Comparison of ENCODE assay signal across 19 mouse cellular contexts in the genomic region with DNA sequence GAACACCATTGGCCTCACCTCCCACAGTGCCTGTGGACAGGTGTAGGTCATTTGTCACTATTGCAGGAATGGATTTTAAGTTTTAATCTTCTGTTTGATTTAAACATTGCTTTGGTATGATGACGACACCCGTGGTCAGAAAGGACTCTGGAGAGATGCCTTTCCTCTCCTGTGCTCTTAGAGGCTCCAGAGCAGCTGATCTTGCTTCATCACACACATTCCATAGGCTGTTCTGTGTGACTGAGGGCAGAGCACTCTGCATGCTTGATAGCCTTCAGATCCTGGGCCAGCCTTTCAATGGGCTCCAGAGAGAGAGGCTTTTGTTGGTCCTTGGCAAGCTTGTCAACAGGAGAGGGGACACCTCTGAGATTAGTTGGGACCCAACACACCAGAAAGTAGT. TPM values are rescaled to one million over a fixed set of nuclear protein-coding genes. Genes with fewer than 3 reads are reported as not detected.
A peak's percentile ranks its signal among the peaks of the same experiment; 100 is the strongest.
DNase-seq lines count a peak whose midpoint lies in the region; ATAC-seq lines count a peak whose summit lies in the region.
"Had no signal": no experiment of that assay in that cellular context is flagged by ENCODE, and none has a peak within 500 bp of the region (broad histone marks: within the 10 kb centered on the region; RNA-seq: fewer than 3 reads in every experiment).

No protein-coding gene starts in this region.

- ATAC-seq in heart, embryonic 11.5 days (replicated peaks; ENCODE audit: insufficient number of reproducible peaks, low FRiP score, low TSS enrichment), result no peak
- ATAC-seq: forebrain, embryonic 15.5 days; intestine, embryonic 15.5 days had no signal

- no peak overlapping the region for H3K27ac ChIP-seq in heart, embryonic 11.5 days (ENCODE audit: low read depth, low read length)
- H3K27ac ChIP-seq: embryonic facial prominence, embryonic 12.5 days; forebrain, embryonic 15.5 days; heart, embryonic 10.5 days; hindbrain, embryonic 10.5 days; hindbrain, embryonic 14.5 days; intestine, embryonic 15.5 days had no signal

- no peaks in the 10 kb centered on the region for H3K4me1 ChIP-seq in heart, embryonic 11.5 days (ENCODE audit: control insufficient read depth, insufficient read depth, low read length)
- H3K4me1 ChIP-seq: embryonic facial prominence, embryonic 12.5 days; forebrain, embryonic 15.5 days; hindbrain, embryonic 10.5 days; intestine, embryonic 15.5 days had no signal

- H3K36me3 ChIP-seq in heart, embryonic 11.5 days (ENCODE audit: control insufficient read depth, insufficient read depth, low read length), result no peaks in the 10 kb centered on the region
- H3K36me3 ChIP-seq: embryonic facial prominence, embryonic 12.5 days; forebrain, embryonic 15.5 days; heart, embryonic 10.5 days; hindbrain, embryonic 10.5 days; intestine, embryonic 15.5 days had no signal

- H3K9ac ChIP-seq in heart, embryonic 11.5 days (ENCODE audit: low read depth, low read length), result no peak overlapping the region
- H3K9ac ChIP-seq: embryonic facial prominence, embryonic 12.5 days; forebrain, embryonic 15.5 days; hindbrain, embryonic 14.5 days; intestine, embryonic 15.5 days had no signal

- WGBS in heart, embryonic 11.5 days (ENCODE audit: insufficient replicate concordance), result 44% methylated on average over 2 of the region's 2 CpGs

- no peaks in the 10 kb centered on the region for H3K9me3 ChIP-seq in heart, embryonic 11.5 days (replicated peaks; ENCODE audit: control insufficient read depth, low read length)
- H3K9me3 ChIP-seq: embryonic facial prominence, embryonic 12.5 days; forebrain, embryonic 15.5 days; heart, embryonic 10.5 days; hindbrain, embryonic 10.5 days; intestine, embryonic 15.5 days had no signal

- DNase-seq in heart, adult 11 months, result peak; percentile 76
- DNase-seq in R1 (ENCODE audit: low read depth, low spot score), result peak; percentile 42
- peak; percentile 22 for DNase-seq in lung, postnatal 10 days
- no peak for DNase-seq in kidney, postnatal 10 days
- no peak for DNase-seq in kidney, adult 8-10 months
- no peak for DNase-seq in gastrocnemius, postnatal 4 days (ENCODE audit: low spot score in 2 of 2)
- DNase-seq: adrenal gland, postnatal 14 days; cerebellum, adult 11-12 months; cerebellum, adult 9-10 months; cerebellum, postnatal 25 days; gastrocnemius, postnatal 10 days had no signal

- no peak overlapping the region for H3K4me2 ChIP-seq in heart, embryonic 11.5 days
- H3K4me2 ChIP-seq: embryonic facial prominence, embryonic 12.5 days; forebrain, embryonic 15.5 days; hindbrain, embryonic 14.5 days; intestine, embryonic 15.5 days had no signal

- H3K27me3 ChIP-seq in heart, embryonic 11.5 days (ENCODE audit: control insufficient read depth, insufficient read depth, low read length), result no peaks in the 10 kb centered on the region
- H3K27me3 ChIP-seq: CH12.LX; embryonic facial prominence, embryonic 12.5 days; forebrain, embryonic 15.5 days; intestine, embryonic 15.5 days had no signal

- H3K4me3 ChIP-seq in heart, embryonic 11.5 days (ENCODE audit: low read depth, low read length), result no peak overlapping the region
- H3K4me3 ChIP-seq: embryonic facial prominence, embryonic 12.5 days; forebrain, embryonic 15.5 days; heart, embryonic 10.5 days; hindbrain, embryonic 10.5 days; intestine, embryonic 15.5 days had no signal

RNA-seq across cellular contexts. Expression of a gene that starts 46.8 kb away (rescaled TPM):
- 11.7 and 12.5 TPM in 2 replicates for polyA plus RNA-seq in heart, embryonic 11.5 days (2014; fragmentation: Nextera tagmentation; extraction: Ambion mirVana)
- 10 to 100 TPM in 1 of 2 experiments, 1 to 10 TPM in 1; 8.8 to 11.3 TPM for total RNA-seq in gastrocnemius, postnatal 4 days (2021)

Comparison
In these comparisons a context has a peak if more than half of its experiments do, and no peak if none do; other contexts are left out.
1. DNase-seq: peak in heart, adult 11 months (single experiment), R1 (single experiment) and lung, postnatal 10 days (single experiment); none in kidney, postnatal 10 days (single experiment), kidney, adult 8-10 months (0 of 2) and gastrocnemius, postnatal 4 days (0 of 2).